Mouse (Mus musculus): Measurements from ENCODE around the gene Pan3.

- TF ChIP-seq CTCF (IDR thresholded peaks at IDR 0.05; ENCODE audit: low read depth, low read length) (no peak), POLR2A (IDR thresholded peaks at IDR 0.05; ENCODE audit: borderline replicate concordance, low read depth, low read length) (no peak)
Measured at GRCm38 (mm10) chr5:147476109-147476508, 46.1 kb downstream of the Pan3 start.

All from bone marrow macrophage, adult 2 months (primary cell).